Mouse (Mus musculus): ENCODE data around the gene Rev1. TPM values are rescaled to one million over a fixed set of nuclear protein-coding genes. Genes with fewer than 3 reads are reported as not detected.
"Not testable (repeated sequence)": the region's sequence is repeated elsewhere in the genome, so short reads cannot be mapped to it uniquely, and the experiment has no call there.

Rev1 gene
- polyA plus RNA-seq, 1 experiment from 2014 or later = 35.3 TPM

DNA sequence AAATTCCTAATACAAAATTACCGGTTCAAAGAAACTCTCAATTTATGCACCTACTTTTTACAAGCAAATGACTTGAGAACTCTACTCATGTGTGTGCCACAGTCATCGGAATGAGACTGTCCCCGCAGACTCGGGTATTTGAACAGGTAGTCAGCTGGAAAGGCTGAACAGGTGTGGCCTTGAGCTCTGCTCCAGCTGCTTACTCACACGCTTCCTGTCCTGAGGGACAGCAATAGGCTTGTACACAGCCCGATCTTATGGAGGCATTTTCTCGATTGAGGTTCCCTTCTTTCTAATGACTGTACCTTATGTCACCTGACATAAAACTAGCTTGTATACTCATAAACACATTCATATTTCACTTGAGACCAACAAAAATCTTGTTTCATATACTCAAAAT lies 19.8 kb downstream of the Rev1 start:
- H3K27me3 ChIP-seq (ENCODE audit: control insufficient read depth, insufficient read depth, low read depth, low read length) = no peaks in the 10 kb centered on the region
- peaks cover 7% of the 10 kb centered on the region for H3K36me3 ChIP-seq (ENCODE audit: control insufficient read depth, insufficient read depth, low read length)
- ATAC-seq = no peak
- 89% methylated on average over 7 of the region's 7 CpGs for WGBS
- H3K4me1 ChIP-seq (ENCODE audit: control insufficient read depth, insufficient read depth, low read length) = no peaks in the 10 kb centered on the region
- no peak overlapping the region for H3K4me3 ChIP-seq (ENCODE audit: low read depth, low read length)
- H3K9ac ChIP-seq (ENCODE audit: low read depth, low read length) = no peak overlapping the region
- no peak overlapping the region for H3K27ac ChIP-seq (ENCODE audit: low read length)
- no peaks in the 10 kb centered on the region for H3K9me3 ChIP-seq (replicated peaks; ENCODE audit: control insufficient read depth, low read length, poor library complexity, severe bottlenecking)
- H3K4me2 ChIP-seq (ENCODE audit: low read length) = no peak overlapping the region

DNA sequence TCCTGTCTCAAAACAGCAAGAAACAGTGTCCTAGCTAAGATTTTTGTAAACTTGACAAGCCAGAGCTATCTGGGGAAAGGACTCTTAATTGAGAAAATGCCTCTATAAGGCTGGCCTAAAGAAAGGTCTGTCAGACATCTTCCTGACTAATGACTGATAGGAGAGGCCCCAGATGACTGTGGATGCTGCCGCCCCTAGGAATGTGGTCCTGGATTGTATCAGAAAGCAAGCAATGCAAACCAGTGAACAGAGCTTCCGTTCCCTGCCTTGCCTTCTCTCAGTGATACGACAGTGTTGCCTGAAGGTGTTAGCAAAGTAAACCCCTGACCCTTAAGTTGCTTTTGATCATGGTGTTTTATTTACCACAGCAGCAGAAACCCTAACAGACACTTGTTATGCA lies 25.8 kb downstream of the Rev1 start:
- no peak overlapping the region for H3K27ac ChIP-seq (ENCODE audit: low read length)
- no peak overlapping the region for H3K4me3 ChIP-seq (ENCODE audit: low read depth, low read length)
- no peaks in the 10 kb centered on the region for H3K9me3 ChIP-seq (replicated peaks; ENCODE audit: control insufficient read depth, low read length, poor library complexity, severe bottlenecking)
- 78% methylated on average over 3 of the region's 3 CpGs for WGBS
- ATAC-seq = no peak
- H3K4me1 ChIP-seq (ENCODE audit: control insufficient read depth, insufficient read depth, low read length) = no peaks in the 10 kb centered on the region
- peaks cover 7% of the 10 kb centered on the region for H3K36me3 ChIP-seq (ENCODE audit: control insufficient read depth, insufficient read depth, low read length)
- H3K9ac ChIP-seq (ENCODE audit: low read depth, low read length) = no peak overlapping the region
- no peaks in the 10 kb centered on the region for H3K27me3 ChIP-seq (ENCODE audit: control insufficient read depth, insufficient read depth, low read depth, low read length)
- H3K4me2 ChIP-seq (ENCODE audit: low read length) = no peak overlapping the region

DNA sequence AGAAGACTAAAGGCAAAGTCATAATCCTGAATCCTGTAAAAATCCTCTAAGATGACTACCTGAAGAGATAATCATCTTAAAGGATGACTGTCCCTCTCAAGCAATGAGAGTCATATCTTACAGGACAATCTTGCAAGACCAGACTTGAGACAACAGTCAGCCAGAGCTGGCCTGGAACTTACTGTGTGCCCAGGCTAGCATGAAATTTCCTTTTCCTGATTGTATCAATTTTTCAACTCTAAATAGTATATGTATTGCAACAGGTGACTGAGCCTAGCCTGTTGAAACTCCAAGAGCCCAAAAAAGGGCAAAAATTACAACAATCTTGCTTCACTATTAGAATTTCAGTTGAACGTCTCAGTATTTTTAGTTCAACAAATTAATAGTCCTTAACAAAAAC lies 26.4 kb downstream of the Rev1 start:
- Histone ChIP-seq H3K4me2 (ENCODE audit: low read length) (no peak overlapping the region), H3K9ac (ENCODE audit: low read depth, low read length) (no peak overlapping the region), H3K9me3 (replicated peaks; ENCODE audit: control insufficient read depth, low read length, poor library complexity, severe bottlenecking) (no peaks in the 10 kb centered on the region), H3K36me3 (ENCODE audit: control insufficient read depth, insufficient read depth, low read length) (peaks cover 7% of the 10 kb centered on the region), H3K4me1 (ENCODE audit: control insufficient read depth, insufficient read depth, low read length) (no peaks in the 10 kb centered on the region), H3K27me3 (ENCODE audit: control insufficient read depth, insufficient read depth, low read depth, low read length) (no peaks in the 10 kb centered on the region), H3K4me3 (ENCODE audit: low read depth, low read length) (no peak overlapping the region), H3K27ac (ENCODE audit: low read length) (no peak overlapping the region)
- 89% methylated on average over 1 of the region's 1 CpGs for WGBS
- ATAC-seq = no peak

DNA sequence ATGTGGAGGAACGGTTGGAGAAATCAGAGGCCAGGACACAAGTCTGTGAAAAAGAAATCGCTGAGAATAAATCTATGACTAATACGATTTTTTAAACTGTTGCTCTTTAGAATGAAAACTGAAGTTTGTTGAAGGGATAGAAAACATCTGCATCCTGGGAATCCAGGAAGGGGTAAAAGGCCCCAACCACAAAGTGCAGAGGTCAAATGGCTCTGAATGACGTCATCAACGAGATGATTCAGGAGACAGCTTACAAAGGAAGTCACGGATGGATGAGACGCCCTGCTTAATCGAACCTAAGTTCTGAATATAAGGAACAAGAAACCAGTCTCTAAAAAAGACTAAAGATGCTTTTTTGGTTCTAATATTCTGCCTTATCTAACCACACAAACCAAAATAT lies 48.3 kb downstream of the Rev1 start:
- ATAC-seq = no peak
- no peak overlapping the region for H3K27ac ChIP-seq (ENCODE audit: low read length)
- H3K9me3 ChIP-seq (replicated peaks; ENCODE audit: control insufficient read depth, low read length, poor library complexity, severe bottlenecking) = no peaks in the 10 kb centered on the region
- H3K4me1 ChIP-seq (ENCODE audit: control insufficient read depth, insufficient read depth, low read length) = no peaks in the 10 kb centered on the region
- H3K9ac ChIP-seq (ENCODE audit: low read depth, low read length) = no peak overlapping the region
- 76% methylated on average over 8 of the region's 8 CpGs for WGBS
- no peak overlapping the region for H3K4me3 ChIP-seq (ENCODE audit: low read depth, low read length)
- H3K27me3 ChIP-seq (ENCODE audit: control insufficient read depth, insufficient read depth, low read depth, low read length) = no peaks in the 10 kb centered on the region
- H3K36me3 ChIP-seq (ENCODE audit: control insufficient read depth, insufficient read depth, low read length) = peaks cover 16% of the 10 kb centered on the region
- no peak overlapping the region for H3K4me2 ChIP-seq (ENCODE audit: low read length)

DNA sequence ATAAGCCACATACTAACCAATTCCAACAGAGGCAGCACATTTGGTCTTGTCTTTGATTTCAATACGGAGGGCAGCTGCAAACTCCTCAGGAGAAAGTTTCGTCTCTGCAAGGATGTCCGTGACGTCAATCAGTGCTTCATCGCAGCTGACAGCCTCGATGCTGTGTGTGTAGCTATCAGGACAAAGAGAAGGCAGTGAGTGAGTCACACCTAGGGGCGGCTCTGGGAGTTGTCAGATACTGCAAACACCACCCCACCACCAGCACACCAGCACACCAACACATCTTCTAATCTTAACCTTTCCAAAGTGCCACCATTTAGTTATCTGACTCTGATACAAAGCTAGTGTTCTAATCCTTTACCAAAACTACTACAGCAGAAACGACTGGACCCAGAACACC lies 58.3 kb downstream of the Rev1 start:
- Histone ChIP-seq H3K36me3 (ENCODE audit: control insufficient read depth, insufficient read depth, low read length) (peaks cover 24% of the 10 kb centered on the region), H3K27ac (ENCODE audit: low read length) (no peak overlapping the region), H3K27me3 (ENCODE audit: control insufficient read depth, insufficient read depth, low read depth, low read length) (no peaks in the 10 kb centered on the region), H3K4me3 (ENCODE audit: low read depth, low read length) (no peak overlapping the region), H3K4me1 (ENCODE audit: control insufficient read depth, insufficient read depth, low read length) (no peaks in the 10 kb centered on the region), H3K9ac (ENCODE audit: low read depth, low read length) (no peak overlapping the region), H3K4me2 (ENCODE audit: low read length) (no peak overlapping the region), H3K9me3 (replicated peaks; ENCODE audit: control insufficient read depth, low read length, poor library complexity, severe bottlenecking) (no peaks in the 10 kb centered on the region)
- no peak for ATAC-seq
- WGBS = 86% methylated on average over 8 of the region's 8 CpGs

DNA sequence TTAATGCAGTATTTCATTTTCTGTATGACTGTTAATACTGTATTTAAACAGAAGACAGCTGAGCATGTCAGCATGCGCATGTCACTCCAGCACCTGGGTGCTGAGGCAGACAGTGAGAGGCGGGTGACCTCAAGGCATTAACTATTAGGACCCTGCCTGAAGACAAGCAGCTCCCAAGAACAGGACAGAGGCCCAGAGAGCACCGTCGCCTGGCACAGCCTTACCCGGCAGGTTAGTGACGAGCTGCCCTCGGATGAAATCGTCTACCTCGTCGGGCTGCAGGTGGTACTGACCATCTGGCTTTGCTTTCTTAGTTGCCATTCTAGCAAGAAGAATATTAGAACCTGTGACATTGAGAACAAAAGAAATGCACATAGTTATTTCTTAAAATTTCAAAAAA lies 62.3 kb downstream of the Rev1 start:
- no peak overlapping the region for H3K4me3 ChIP-seq (ENCODE audit: low read depth, low read length)
- 96% methylated on average over 10 of the region's 10 CpGs for WGBS
- H3K4me2 ChIP-seq (ENCODE audit: low read length) = no peak overlapping the region
- no peaks in the 10 kb centered on the region for H3K4me1 ChIP-seq (ENCODE audit: control insufficient read depth, insufficient read depth, low read length)
- ATAC-seq = no peak
- H3K9ac ChIP-seq (ENCODE audit: low read depth, low read length) = no peak overlapping the region
- H3K36me3 ChIP-seq (ENCODE audit: control insufficient read depth, insufficient read depth, low read length) = peaks cover 32% of the 10 kb centered on the region
- no peaks in the 10 kb centered on the region for H3K27me3 ChIP-seq (ENCODE audit: control insufficient read depth, insufficient read depth, low read depth, low read length)
- H3K9me3 ChIP-seq (replicated peaks; ENCODE audit: control insufficient read depth, low read length, poor library complexity, severe bottlenecking) = no peaks in the 10 kb centered on the region
- no peak overlapping the region for H3K27ac ChIP-seq (ENCODE audit: low read length)

DNA sequence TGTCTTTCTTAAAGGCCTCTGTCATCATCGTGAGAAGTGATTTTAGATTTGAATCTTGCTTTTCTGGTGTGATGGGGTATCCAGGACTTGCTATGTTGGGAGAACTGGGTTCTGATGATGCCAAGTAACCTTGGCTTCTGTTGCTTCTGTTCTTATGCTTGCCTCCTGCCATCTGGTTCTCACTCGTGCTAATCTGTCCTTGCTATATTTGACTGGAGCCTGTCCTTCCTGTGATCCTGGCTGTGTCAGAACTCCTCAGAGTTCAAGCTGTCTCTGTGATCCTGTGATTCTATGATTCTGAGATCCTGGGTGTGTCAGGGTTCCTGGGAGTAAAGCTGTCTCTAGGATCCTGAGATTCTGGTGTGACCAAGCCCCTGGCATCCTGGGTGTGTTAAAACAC lies 67.4 kb downstream of the Rev1 start:
- H3K36me3 ChIP-seq (ENCODE audit: control insufficient read depth, insufficient read depth, low read length) = peaks cover 36% of the 10 kb centered on the region
- not testable (repeated sequence) for H3K9ac ChIP-seq (ENCODE audit: low read depth, low read length); H3K9me3 ChIP-seq (replicated peaks; ENCODE audit: control insufficient read depth, low read length, poor library complexity, severe bottlenecking); H3K4me3 ChIP-seq (ENCODE audit: low read depth, low read length); H3K4me1 ChIP-seq (ENCODE audit: control insufficient read depth, insufficient read depth, low read length); H3K27me3 ChIP-seq (ENCODE audit: control insufficient read depth, insufficient read depth, low read depth, low read length); H3K4me2 ChIP-seq (ENCODE audit: low read length); ATAC-seq; H3K27ac ChIP-seq (ENCODE audit: low read length)
- 92% methylated on average over 2 of the region's 2 CpGs for WGBS

DNA sequence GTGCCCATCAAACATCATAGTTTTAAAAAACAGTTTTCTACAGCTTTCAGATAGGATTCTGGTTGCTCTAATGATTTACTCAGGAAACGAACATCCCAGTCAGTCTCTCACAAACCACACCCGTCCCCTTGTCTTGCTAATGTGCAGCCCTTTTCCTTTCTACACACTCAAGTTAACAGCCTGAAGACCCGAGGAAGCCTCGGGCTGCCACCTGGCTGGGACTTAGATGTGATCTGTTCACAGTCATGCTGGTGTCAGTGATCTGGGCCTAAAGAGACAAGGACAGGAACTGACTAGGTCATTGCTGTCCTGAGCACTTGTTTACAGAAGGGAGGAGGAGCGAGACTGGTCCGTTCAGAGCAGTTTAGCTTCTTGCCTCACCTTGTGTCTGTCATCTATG lies 71.2 kb downstream of the Rev1 start:
- H3K9me3 ChIP-seq (replicated peaks; ENCODE audit: control insufficient read depth, low read length, poor library complexity, severe bottlenecking) = no peaks in the 10 kb centered on the region
- H3K27ac ChIP-seq (ENCODE audit: low read length) = no peak overlapping the region
- no peaks in the 10 kb centered on the region for H3K27me3 ChIP-seq (ENCODE audit: control insufficient read depth, insufficient read depth, low read depth, low read length)
- no peak for ATAC-seq
- no peaks in the 10 kb centered on the region for H3K4me1 ChIP-seq (ENCODE audit: control insufficient read depth, insufficient read depth, low read length)
- H3K9ac ChIP-seq (ENCODE audit: low read depth, low read length) = no peak overlapping the region
- WGBS = 86% methylated on average over 6 of the region's 6 CpGs
- no peak overlapping the region for H3K4me2 ChIP-seq (ENCODE audit: low read length)
- H3K4me3 ChIP-seq (ENCODE audit: low read depth, low read length) = no peak overlapping the region
- peaks cover 38% of the 10 kb centered on the region for H3K36me3 ChIP-seq (ENCODE audit: control insufficient read depth, insufficient read depth, low read length)

DNA sequence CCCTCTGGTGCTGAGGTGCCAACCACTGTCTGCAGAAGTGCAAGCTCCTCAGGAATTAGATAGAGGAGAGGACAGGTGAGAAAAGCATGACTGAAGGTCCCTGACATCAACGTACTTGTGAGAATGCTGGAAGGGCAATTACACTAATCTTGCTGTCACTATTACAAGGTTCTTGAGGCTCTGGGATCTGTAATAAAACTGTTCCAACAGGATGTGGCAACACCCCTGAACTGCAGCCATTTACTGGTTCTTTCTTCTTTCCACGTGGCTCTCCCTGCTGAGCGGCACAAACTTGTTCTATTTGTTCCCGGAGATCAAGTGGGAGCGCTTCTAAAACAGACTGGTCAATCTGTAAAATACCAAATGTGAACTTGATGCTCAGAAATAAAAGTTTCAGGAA lies 74.4 kb downstream of the Rev1 start:
- H3K27me3 ChIP-seq (ENCODE audit: control insufficient read depth, insufficient read depth, low read depth, low read length) = no peaks in the 10 kb centered on the region
- no peaks in the 10 kb centered on the region for H3K4me1 ChIP-seq (ENCODE audit: control insufficient read depth, insufficient read depth, low read length)
- no peak overlapping the region for H3K9ac ChIP-seq (ENCODE audit: low read depth, low read length)
- no peaks in the 10 kb centered on the region for H3K9me3 ChIP-seq (replicated peaks; ENCODE audit: control insufficient read depth, low read length, poor library complexity, severe bottlenecking)
- no peak for ATAC-seq
- peaks cover 35% of the 10 kb centered on the region for H3K36me3 ChIP-seq (ENCODE audit: control insufficient read depth, insufficient read depth, low read length)
- WGBS = 89% methylated on average over 5 of the region's 5 CpGs
- H3K4me2 ChIP-seq (ENCODE audit: low read length) = no peak overlapping the region
- no peak overlapping the region for H3K27ac ChIP-seq (ENCODE audit: low read length)
- H3K4me3 ChIP-seq (ENCODE audit: low read depth, low read length) = no peak overlapping the region

DNA sequence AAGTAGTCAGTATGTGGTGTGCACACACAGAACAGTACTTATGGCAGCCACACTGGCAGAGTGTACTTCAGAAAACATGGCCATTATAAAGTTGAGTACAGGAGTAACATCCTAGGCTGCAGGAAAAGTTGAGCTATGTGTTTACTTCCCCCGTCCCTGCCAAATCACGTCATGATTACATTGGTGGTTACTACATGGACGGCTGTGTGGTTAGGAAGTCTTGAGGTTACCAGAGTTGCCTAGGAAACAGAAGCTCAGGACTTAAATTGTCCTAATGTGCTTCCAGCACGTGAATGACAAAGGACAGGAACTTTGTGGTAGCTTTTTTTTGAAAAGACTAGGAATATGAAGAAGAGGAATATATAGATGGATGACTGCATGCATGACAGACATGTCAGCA lies 80.0 kb downstream of the Rev1 start:
- Histone ChIP-seq H3K27me3 (ENCODE audit: control insufficient read depth, insufficient read depth, low read depth, low read length) (no peaks in the 10 kb centered on the region), H3K4me3 (ENCODE audit: low read depth, low read length) (no peak overlapping the region), H3K9ac (ENCODE audit: low read depth, low read length) (no peak overlapping the region), H3K36me3 (ENCODE audit: control insufficient read depth, insufficient read depth, low read length) (peaks cover 54% of the 10 kb centered on the region), H3K9me3 (replicated peaks; ENCODE audit: control insufficient read depth, low read length, poor library complexity, severe bottlenecking) (no peaks in the 10 kb centered on the region), H3K27ac (ENCODE audit: low read length) (no peak overlapping the region), H3K4me2 (ENCODE audit: low read length) (no peak overlapping the region), H3K4me1 (ENCODE audit: control insufficient read depth, insufficient read depth, low read length) (no peaks in the 10 kb centered on the region)
- ATAC-seq = no peak
- 64% methylated on average over 4 of the region's 4 CpGs for WGBS
